Mouse (Mus musculus) testis, postnatal 10 days (tissue): Measurements from ENCODE around the gene Arsa.

Experiments used
- DNase-seq: peaks from one replicate; pipeline ENCODE4 v3.0.0; 2021; ENCODE audit warnings: low spot score

The Arsa gene

DNA sequence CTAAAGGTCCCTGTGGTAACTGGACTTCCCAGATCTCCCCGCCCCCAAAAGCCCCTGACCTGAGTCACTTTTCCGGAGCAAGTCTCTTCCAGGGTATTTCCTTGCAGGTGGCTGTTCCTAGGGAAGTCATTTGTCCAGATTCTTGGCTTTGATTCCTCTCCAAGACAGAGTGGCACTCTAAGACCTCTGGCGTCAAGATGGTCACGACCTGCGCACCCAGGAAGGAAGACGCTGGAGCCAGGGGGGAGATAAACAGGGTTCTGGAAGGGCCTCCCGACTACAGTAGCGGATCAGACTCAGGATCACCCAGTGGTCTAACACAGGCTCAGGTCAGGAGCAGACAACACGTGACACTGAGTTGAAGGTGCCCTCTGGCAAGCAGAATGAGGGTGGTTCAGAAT, at the start of gene Arsa:
Gene Arsa, minus strand, starts transcription at position 335 of the 401 bp plus-strand sequence.
- no peak for DNase-seq

DNA sequence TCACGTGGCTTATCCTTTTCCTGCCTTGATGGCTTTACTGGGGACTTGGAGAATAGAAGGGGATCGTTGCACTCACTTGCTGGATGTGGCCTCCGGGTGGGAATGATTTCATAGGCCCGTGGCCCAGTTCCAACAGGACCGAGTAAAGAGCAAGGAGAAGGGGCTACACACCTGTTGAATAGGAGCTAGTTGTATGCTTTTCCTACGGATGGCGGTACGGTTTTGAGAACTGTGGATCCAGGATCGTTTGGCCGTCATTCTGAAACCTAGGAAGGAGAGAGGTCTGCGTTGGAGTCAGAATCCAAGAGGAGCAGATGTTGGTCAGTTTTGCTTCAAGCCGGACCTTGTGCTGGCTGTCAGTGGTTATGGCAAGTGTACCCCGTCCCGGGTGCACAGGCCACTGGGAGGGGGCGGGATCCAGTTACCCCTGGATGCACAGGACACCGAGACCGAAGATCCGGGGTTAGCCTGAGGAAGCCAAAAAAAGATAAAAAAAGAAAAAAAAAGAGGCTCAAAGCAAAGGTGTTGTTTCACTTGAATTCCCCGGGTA, 49.6 kb upstream of the Arsa start:
- DNase-seq = no peak

DNA sequence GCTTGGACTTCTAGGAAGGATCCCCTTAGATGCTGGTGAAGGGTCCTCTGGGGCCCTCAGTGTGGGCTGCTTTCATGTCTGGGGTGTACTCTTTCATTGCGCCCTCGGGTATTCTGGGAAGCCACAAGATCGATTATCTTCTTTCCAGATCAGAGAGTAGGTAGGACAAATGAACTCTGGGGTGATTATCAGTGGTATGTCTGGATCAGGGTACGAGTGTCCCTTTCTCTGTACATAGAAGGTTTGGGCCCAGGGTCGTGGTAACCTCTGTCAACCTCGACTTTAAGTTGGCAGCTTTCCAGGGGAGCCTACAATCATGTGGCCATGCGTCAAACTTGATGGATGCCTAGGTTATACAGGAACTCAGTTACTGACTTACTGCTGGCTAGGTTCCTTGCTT, 48.7 kb upstream of the Arsa start:
- no peak for DNase-seq

DNA sequence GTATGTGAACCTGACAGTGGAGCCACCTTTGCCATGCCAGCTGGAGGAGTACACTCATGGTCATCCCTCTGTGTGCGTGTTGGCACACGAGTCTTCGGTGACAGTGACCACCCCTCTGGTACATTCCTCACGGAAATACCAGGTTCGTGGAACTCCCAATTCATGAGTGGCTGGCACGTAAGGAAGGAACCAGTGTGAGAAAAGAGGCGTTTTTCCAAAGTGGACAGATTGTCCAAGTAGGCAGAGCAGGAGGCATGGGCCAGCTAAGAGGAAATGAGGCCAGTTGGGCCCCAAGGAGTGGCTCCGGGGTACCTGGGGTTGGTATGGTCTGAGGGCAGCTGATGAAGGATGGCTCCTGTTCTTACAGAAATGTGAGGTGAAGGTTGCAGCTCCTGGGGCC, 48.2 kb upstream of the Arsa start:
- DNase-seq = no peak

DNA sequence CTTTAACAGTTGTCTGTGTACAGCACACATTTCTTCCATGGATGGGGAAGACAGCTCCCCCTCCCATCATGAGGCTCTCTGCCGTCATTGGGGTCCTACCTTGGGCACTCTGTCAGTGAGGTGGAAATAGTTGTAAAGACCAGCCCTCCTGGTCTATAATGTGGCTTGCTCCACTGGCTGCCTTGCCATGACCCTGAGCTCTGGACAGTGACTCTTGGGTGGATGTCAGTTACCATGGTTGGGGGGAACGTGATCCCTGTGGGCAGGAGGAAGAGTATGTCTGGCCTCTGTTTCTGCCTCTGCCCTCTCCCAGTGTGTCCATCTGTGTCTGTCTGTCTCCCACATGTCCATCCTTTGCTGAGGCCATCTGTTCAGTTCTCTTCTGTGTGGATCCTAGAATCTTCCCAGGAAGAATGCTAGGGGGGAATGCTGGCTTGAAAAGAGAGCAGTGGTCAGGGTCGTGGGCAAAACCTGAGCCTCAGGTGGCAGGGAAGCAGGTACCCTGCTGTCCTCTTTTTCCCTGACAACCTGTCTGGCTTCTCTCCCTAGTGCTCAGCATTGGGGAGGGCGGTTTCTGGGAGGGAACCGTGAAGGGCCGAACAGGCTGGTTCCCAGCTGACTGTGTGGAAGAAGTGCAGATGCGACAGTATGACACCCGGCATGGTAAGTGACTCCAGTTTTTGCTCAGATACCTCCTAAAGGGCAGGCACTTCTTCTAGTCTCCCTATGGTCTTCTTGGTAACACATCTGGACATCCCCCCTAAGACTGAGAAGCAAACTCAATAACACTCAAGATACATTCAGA, 47.6 kb upstream of the Arsa start:
- DNase-seq = no peak

DNA sequence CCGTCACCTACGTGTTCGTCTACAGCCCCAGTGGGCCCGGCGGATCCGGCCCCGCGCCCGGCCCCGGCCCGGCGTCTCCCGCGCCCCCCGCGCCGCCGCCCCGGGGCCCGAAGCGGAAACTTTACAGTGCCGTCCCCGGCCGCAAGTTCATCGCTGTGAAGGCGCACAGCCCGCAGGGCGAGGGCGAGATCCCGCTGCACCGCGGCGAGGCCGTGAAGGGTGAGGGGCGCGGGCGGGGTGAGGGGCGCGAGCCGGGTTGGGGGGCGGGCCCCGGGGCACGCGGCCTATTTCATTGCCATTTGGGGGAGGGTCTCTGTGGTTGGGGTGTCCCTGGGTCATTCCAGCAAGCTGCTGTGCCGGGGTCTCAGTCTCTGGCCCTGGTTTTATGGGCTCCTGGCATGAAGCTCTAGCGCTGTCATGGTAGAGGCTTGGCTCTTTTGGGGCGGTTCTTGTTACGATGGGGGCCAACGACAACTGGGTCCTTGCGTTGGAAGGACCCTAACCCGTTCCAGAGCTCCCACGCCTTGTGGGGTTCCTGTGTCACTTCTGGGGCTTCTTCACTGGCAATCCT, 46.9 kb upstream of the Arsa start:
- no peak for DNase-seq

DNA sequence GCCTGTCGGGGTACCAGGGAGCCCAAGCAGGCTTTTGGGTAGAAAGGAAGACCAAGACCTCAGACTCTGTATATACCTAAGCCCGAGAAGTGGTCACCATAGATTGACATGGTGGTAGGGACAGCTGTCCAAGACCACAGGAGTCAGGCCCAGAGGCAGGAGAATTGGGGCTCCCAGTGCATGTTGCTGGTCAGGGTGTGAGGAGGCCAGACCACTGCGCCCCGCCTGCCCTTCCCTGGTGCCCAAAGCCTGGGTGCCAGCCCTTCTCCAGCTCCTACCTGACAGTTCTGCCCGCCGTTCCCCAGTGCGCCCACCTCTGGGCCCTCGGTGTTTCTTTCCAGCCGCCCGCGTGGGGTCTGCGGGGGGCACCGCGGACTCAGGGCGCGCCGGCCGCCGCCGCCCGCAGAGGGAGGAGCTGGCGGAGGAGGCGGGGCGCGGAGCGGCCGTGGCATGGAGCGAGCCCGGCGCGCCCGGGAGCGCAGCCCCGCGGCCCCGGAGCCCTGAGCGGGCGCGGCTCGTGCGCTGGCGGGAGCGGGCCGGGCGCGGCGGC, 46.1 kb upstream of the Arsa start:
- no peak for DNase-seq

DNA sequence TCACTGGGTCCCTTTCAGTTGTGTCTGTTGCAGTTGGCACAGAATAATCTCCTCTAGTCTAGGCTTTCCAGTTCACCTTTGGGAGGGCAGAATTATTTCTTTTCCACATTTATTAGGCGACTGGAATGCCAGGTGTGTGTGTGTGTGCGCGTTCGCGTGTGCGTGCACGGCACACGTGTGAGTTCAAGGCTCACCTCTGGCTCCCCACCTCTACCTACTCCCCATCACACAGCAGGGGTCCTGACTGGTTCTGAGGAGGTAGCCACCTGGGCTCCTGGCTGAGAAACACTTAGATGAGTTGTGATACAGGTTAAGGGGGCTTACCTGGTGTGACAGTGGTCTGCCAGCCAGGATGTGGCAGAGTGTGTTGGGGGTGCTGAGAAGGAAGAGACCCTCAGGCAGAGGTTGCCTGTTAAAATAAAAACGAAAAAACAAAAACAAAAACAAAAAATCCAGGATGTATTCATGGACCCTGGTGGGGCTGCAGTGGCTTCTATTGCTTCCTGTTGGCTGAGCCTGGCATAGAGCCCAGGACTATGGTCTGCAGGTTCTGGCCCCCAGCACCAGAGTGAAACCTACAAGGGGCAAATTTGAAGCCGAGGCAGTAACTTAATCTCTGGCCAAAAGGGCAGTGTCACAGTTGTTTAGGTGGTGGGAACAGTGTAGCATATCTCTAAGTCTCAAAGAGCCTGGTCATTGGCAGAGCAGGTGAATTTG, 45.5 kb upstream of the Arsa start:
- no peak for DNase-seq

DNA sequence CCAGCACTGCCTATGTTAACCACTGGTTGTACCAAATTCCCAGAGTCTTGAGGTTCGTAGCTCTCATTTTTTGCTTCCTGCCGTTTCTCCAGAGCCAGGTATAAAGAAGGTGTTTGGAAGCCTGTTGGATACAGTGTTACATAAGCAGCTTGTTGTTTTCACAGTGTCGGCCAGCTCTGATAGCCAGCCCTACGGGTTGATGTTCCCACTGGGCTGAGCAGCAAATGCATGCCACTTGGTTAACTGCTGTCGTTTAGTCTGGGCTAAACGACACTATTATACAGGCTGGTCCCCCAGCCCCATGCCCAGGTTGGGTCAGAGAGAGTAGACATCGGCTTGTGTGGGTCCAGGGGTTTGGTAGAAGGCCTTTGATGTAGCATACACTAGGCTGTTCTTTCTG, 44.7 kb upstream of the Arsa start:
- no peak for DNase-seq

DNA sequence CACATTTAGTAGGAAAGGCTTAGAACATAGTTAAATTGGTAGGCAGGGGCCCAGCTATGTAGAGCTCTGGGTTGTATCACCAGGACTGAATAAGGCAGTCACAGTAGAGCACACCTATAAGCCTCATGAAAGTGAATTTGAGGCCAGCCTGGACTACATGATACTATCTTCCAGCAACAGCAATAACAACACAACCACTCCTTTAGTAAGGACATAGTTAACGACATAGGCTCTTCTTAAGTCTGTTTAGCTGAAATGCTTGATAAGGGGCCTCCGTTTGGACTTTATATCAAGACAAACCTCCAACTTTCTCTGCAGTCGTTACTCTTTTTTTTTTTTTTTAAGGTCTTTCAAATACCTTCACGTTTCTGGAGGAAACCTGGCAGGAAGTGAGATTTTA, 35.5 kb upstream of the Arsa start:
- no peak for DNase-seq

DNA sequence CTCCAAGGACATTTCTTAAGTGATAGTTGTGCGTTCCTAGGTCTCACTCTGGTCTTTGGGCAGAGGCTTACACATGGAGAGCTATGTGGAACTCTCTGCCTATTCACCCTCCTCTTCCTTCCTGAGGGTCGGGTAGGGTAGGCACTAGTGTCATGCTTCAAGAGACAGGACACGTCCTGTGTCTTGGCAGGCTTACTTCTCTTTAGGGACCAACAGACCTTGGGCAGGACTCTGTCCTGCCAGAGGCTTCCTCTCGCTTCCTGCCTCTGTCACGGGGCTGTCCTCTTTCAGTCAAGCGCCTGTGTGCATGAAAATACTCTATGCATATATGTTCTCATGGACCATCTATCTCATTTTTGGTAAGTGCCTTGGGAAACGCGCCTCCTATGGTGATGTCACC, 30.5 kb upstream of the Arsa start:
- DNase-seq = no peak

DNA sequence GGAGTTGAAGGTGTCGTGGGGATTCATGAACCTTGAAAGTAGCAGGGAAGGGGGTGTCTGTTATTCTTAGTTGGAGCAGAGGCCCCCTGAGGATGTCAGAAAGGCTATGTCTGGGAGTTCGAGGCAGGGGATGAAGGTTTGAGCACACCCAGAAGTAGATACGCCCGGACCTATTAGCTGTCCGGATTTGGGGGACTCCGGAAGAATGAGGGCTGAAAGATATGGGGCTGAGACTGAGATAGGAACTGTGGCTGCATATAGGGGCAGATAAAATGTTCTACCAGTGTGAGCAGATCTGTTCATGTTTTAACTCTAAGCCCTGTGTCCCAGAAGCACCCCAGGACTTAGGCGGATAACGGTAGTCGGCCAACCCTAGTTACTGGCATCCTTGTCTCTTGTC, 27.6 kb upstream of the Arsa start:
- DNase-seq = no peak

DNA sequence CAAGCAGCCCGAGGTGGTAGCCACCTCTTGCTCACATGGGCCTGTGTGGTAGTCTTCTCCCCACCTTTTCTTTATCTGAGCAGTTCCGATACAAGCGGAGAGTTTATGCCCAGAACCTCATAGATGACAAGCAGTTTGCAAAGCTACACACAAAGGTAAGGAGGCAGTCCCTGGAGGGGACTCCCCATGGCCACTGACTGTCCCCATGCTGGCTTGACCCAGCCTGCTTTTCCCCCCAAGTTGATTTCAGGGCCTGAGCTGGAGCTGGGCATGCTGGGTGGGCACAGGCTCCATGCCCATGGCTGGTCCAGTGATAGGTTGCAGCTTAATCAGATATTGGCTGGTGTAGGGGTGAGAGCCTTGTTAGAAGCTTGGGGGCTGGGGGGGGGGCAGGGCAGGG, 24.1 kb upstream of the Arsa start:
- DNase-seq = no peak

DNA sequence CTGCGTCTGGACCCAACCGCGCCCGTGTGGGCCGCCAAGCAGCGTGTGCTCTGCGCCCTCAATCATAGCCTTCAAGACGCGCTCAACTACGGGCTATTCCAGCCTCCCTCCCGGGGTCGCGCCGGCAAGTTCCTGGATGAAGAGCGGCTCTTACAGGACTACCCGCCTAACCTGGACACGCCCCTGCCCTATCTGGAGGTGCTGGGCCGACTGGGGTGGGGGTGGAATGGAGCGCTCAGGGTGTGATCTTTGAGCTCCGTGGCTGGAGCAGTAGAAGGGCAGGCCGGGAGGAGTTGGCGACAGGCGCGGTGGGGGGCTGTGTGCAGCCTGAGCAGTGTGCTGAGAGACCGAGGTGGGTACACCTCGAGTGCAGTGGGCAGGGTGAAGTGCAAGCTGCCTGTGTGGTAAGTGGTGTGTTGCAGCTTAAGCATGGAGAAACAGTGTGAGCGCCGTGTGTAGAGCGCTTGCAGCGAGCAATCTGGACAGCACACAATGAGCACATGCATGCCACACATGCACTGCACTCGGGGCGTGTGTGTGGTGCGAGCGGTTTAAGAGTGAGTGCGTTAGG, 23.1 kb upstream of the Arsa start:
- DNase-seq = no peak

DNA sequence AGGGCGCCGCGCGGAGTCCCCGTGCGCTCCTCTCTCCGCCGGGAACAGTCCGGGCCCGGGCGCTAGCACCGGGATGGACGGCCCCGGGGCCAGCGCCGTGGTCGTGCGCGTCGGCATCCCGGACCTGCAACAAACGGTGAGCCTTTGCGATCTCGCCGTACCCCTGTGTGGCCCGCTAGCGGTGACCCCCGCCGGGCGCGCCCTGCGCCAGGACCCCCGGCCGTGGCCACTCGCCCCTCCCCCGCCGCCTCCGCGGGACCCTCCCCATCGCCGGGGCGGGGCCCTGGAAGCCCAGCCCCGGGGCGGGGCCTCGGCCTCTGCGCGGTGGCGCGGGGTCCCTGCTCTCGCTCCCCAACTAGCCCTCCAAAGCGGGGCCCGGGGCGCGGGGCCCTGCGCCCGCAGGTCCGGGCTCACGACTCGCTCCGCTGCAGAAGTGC, 22.6 kb upstream of the Arsa start:
- DNase-seq = peak; percentile 73

DNA sequence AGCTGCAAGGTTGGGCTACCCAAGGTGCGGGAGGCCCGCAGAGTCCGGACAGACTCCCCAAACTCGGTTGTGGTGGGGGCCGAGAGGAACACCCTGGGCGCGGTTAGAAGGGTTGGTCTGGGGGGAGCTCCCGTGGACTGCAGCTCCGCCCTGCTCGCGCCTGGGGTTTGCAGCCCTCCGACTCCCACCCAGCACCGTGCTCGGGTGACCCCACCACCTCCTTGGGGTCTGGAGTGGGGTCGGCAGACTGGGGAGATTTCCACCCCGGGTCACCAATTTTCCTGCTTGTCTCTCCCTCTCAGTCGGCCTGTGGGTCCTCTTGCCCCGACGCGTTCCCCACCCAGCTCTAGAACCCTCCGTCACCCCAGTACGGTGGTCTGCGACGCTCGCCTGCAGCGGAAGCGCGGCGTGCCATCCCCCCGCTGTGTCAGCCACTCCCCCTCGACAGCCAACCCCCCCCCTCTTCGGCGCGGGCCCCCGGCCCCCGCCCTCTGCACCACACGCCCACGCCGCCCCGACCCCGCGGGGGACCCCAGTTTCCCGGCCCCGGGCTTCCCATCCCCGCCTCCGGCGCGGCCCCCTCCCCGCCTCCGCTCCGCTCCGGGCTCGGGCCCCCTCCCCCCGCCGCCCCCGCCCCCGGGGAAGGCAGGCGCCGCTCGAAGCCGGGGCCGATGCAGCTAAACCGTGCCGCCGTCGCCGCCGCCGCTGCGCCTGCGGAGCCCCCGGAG, 21.9 kb upstream of the Arsa start, which contains the start of gene Shank3:
Gene Shank3, plus strand, starts transcription at position 663 of the 728 bp plus-strand sequence.
- peak; percentile 49 for DNase-seq

DNA sequence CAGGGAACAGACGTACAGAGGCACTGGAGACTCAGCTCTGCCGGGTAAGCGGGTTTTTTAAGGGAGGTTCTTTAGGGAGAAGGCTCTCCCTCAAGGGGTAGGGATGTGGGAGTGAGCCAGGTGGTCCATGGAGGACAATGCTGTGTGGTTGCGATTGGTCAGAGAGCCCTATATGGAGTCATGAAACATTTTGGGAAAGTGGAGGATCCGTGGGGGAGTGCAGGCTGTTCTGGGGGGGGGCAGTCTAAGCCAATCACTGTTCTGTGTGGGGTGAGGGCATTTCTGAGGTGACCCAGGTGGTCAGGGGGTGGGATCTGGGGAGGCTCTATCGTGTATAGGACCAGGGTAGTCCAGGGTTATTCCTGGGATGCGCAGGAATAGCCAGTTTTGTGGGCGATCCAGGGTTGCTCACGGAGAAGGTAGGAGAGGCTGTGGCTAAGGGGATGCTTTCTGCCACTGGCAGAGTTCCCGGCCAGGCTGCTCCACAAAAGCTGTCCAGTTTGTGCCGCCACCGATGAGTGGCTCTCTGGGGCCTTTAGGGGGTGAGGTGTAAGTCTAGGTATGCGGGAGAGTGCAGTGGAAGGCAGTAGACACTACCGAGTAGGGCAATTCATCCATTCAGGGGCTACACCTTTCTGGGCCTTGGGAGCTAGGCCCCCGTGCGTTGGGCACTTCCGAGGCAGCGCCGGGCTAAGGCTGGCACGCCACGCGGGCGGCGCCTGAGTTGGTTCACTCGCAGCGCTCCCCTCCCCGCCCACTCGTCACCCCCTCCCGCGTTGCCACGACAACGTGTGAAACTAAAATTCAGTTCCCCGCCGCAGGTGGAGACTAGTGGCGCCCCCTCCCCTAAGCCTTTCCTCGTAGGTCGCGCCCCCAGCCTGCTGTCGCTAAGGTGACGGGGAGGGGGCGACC, 21.1 kb upstream of the Arsa start:
- DNase-seq = no peak

DNA sequence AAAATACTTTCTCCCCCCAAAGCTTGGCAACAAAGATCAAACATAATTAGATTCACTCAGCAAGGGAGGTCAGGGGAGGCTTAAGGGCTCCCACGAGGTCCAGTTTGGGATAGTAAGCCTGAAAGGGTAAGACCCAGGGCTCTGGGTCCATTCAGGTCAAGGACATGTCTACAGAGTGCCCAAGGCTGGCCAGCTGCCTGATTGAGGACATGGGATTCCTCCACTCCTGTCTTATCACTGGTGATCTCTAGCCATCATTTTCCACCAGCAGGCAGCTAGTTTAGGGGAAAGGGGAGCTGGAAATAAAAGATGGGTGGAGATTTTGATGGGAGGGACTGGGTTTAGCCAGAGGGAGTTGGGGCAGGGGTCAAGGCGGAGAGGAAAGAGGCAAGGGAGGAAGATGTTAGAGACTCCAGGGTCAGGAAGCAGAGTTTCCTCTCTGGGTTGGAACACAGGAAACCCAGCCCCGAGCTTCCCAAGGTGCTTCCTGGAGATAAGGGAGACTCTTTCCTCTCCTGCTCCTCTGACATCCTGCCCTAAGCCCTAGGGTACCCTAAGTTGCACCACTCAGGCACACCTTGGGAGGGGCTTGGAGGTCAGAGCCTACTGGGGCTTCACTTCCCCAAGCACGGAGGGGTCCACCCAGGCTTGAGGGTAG, 20.3 kb upstream of the Arsa start:
- DNase-seq = no peak

DNA sequence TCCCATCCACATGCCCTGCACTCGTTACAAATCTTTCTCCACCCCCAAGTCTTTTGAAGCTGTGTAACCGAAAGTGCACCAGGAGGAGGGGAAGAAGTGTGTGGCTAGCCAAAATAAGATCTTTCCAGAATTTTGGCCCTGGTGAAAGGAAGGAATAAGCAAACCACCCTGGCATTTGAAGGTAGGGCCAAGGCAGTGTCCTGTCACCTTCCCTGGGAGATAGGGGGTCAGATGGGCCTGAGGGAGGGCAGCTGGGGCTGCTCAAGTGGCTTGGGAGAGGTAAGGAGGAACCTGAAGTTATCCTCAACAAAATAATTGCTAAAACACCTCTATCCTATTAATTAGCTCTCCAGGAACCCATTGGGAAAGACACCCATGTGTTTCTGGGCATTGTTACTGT, 19.6 kb upstream of the Arsa start:
- DNase-seq = no peak

DNA sequence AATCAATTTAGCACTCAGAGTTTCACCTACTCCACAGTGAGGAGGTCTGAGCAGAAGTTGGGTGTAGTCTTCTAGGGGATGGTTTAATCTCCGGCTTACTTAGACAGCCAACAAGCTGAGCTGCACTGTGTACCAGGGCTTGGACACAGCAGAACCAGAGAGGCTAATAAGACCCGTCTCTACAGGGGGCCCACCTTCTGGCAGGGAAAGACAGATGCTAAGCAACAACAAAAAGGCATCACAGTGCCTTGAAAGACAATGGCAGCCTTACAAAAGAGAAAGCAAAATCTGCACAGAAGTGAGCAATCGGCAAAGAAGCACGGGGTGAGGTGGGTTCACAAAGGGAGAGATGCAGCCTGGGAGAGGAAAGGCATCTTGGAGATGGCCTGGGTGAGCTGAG, 18.9 kb upstream of the Arsa start:
- DNase-seq = no peak
